Mouse (Mus musculus) forebrain, embryonic 15.5 days (tissue): ENCODE measurements around the gene Usb1. TPM values are rescaled to one million over a fixed set of nuclear protein-coding genes. Genes with fewer than 3 reads are reported as not detected.

Source experiments
- ATAC-seq: fragments of 200-750 bp; cut with Nextera tagmentation; replicated peaks from 2 replicates; pipeline ENCODE4 v1.8.0; 2017; ENCODE audit warnings: mild to moderate bottlenecking, moderate TSS enrichment, moderate library complexity
- H3K27ac ChIP-seq: fragments of 300-500 bp; sonication (generic); replicated peaks from 2 replicates; pipeline ENCODE4 v1.5.1; 2015; ENCODE audit warnings: mild to moderate bottlenecking, inconsistent platforms
- H3K27me3 ChIP-seq: fragments of 300-500 bp; sonication (generic); 2 replicates; pipeline ENCODE4 v1.6.1; 2015; ENCODE audit warnings: inconsistent platforms
- H3K36me3 ChIP-seq: fragments of 300-500 bp; sonication (generic); 2 replicates; pipeline ENCODE4 v1.6.1; 2015; ENCODE audit warnings: mild to moderate bottlenecking, inconsistent platforms
- H3K4me1 ChIP-seq: fragments of 300-500 bp; sonication (generic); 2 replicates; pipeline ENCODE4 v1.6.1; 2015; ENCODE audit warnings: inconsistent platforms
- H3K4me2 ChIP-seq: fragments of 300-500 bp; sonication (generic); replicated peaks from 2 replicates; pipeline ENCODE4 v1.6.1; 2015; ENCODE audit warnings: mild to moderate bottlenecking, inconsistent platforms
- H3K4me3 ChIP-seq: fragments of 300-500 bp; sonication (generic); 2 replicates; pipeline ENCODE4 v1.5.1; 2015; ENCODE audit warnings: mild to moderate bottlenecking, inconsistent platforms
- H3K9ac ChIP-seq: fragments of 300-500 bp; sonication (generic); replicated peaks from 2 replicates; pipeline ENCODE4 v1.6.1; 2015; ENCODE audit warnings: mild to moderate bottlenecking, inconsistent platforms
- H3K9me3 ChIP-seq: fragments of 300-500 bp; sonication (generic); 2 replicates; pipeline ENCODE4 v1.6.1; 2016; ENCODE audit warnings: inconsistent platforms
- WGBS: fragments of 180-500 bp; shearing (Covaris S2); methylation state at CpG from one replicate; pipeline ENCODE4 v1.1.7; 2015; ENCODE audit warnings: mixed read lengths; 5-methylcytosine and 5-hydroxymethylcytosine counted together
- polyA plus RNA-seq: library from polyadenylated mRNA; unstranded; fragments of >200 nt; fragmentation: Nextera tagmentation; extraction: Ambion mirVana; gene quantifications from 2 replicates; pipeline ENCODE4 v1.2.1, GENCODE M21; 2015

Gene Usb1
- polyA plus RNA-seq, 1 experiment from 2014 or later, result 45.9 TPM

- no peaks in the 10 kb centered on the region for H3K9me3 ChIP-seq
- no peak overlapping the region for H3K4me3 ChIP-seq
- H3K27ac ChIP-seq, result no peak overlapping the region
- peaks cover 34% of the 10 kb centered on the region for H3K36me3 ChIP-seq
- ATAC-seq, result no peak
- WGBS, result 76% methylated on average over 6 of the region's 6 CpGs
- no peaks in the 10 kb centered on the region for H3K27me3 ChIP-seq
- no peak overlapping the region for H3K4me2 ChIP-seq
- peaks cover 20% of the 10 kb centered on the region for H3K4me1 ChIP-seq
- H3K9ac ChIP-seq, result no peak overlapping the region
Measured at GRCm38 (mm10) chr8:95344668-95345067, 12.6 kb downstream of the Usb1 start.

GRCm38 (mm10) chr8:95346643-95347545 lies 14.8 kb downstream of the Usb1 start:
- Histone ChIP-seq H3K27ac (no peak overlapping the region), H3K4me1 (peaks cover 33% of the 10 kb centered on the region), H3K9me3 (no peaks in the 10 kb centered on the region), H3K4me2 (no peak overlapping the region), H3K4me3 (no peak overlapping the region), H3K36me3 (peaks cover 20% of the 10 kb centered on the region), H3K9ac (no peak overlapping the region), H3K27me3 (no peaks in the 10 kb centered on the region)
- WGBS, result 31% methylated on average over 8 of the region's 8 CpGs
- ATAC-seq, result peak; percentile 44

GRCm38 (mm10) chr8:95348356-95348755 lies 16.3 kb downstream of the Usb1 start:
- H3K4me3 ChIP-seq, result no peak overlapping the region
- H3K36me3 ChIP-seq, result peaks cover 18% of the 10 kb centered on the region
- no peak overlapping the region for H3K27ac ChIP-seq
- H3K9ac ChIP-seq, result no peak overlapping the region
- H3K4me1 ChIP-seq, result peaks cover 37% of the 10 kb centered on the region
- H3K4me2 ChIP-seq, result no peak overlapping the region
- no peak for ATAC-seq
- H3K27me3 ChIP-seq, result no peaks in the 10 kb centered on the region
- H3K9me3 ChIP-seq, result no peaks in the 10 kb centered on the region
- 90% methylated on average over 2 of the region's 2 CpGs for WGBS

GRCm38 (mm10) chr8:95348811-95349630 lies 16.9 kb downstream of the Usb1 start:
- Histone ChIP-seq H3K27ac (peak overlapping the region; percentile 53), H3K27me3 (no peaks in the 10 kb centered on the region), H3K36me3 (peaks cover 11% of the 10 kb centered on the region), H3K4me3 (no peak overlapping the region), H3K9ac (no peak overlapping the region), H3K4me1 (peaks cover 43% of the 10 kb centered on the region), H3K9me3 (no peaks in the 10 kb centered on the region), H3K4me2 (peak overlapping the region; percentile 23)
- WGBS, result 32% methylated on average over 19 of the region's 19 CpGs
- peak; percentile 17; the same call in 1 of the 2 replicates for ATAC-seq

GRCm38 (mm10) chr8:95351461-95351860 lies 19.4 kb downstream of the Usb1 start:
- Histone ChIP-seq H3K9me3 (no peaks in the 10 kb centered on the region), H3K4me3 (peak overlapping the region; percentile 83), H3K9ac (no peak overlapping the region), H3K4me1 (peaks cover 50% of the 10 kb centered on the region), H3K27me3 (no peaks in the 10 kb centered on the region), H3K4me2 (peak overlapping the region; percentile 81), H3K36me3 (no peaks in the 10 kb centered on the region), H3K27ac (no peak overlapping the region)
- ATAC-seq, result no peak
- WGBS, result 3% methylated on average over 15 of the region's 15 CpGs

GRCm38 (mm10) chr8:95352151-95352870 lies 20.2 kb downstream of the Usb1 start, which contains the start of gene Mmp15:
Gene Mmp15, plus strand, starts transcription at chr8:95352268.
- Histone ChIP-seq H3K4me3 (peak within 1 kb of the TSS; percentile 83), H3K36me3 (no peaks in the 10 kb centered on the region), H3K27me3 (no peaks in the 10 kb centered on the region), H3K9ac (peak within 1 kb of the TSS; percentile 78), H3K4me2 (peak within 1 kb of the TSS; percentile 81), H3K9me3 (no peaks in the 10 kb centered on the region), H3K27ac (peak within 1 kb of the TSS; percentile 89), H3K4me1 (peaks cover 47% of the 10 kb centered on the region)
- under 1% methylated on average over 78 of the region's 80 CpGs for WGBS
- ATAC-seq, result peak; percentile 78

- Histone ChIP-seq H3K4me2 (peak overlapping the region; percentile 81), H3K36me3 (no peaks in the 10 kb centered on the region), H3K4me3 (peak overlapping the region; percentile 83), H3K27me3 (no peaks in the 10 kb centered on the region), H3K4me1 (peaks cover 47% of the 10 kb centered on the region), H3K27ac (peak overlapping the region; percentile 89), H3K9me3 (no peaks in the 10 kb centered on the region), H3K9ac (peak overlapping the region; percentile 78)
- ATAC-seq, result peak; percentile 47
- WGBS, result 2% methylated on average over 62 of the region's 62 CpGs
Measured at GRCm38 (mm10) chr8:95352871-95353866, 21.1 kb downstream of the Usb1 start.

GRCm38 (mm10) chr8:95354606-95355005 lies 22.5 kb downstream of the Usb1 start:
- H3K4me3 ChIP-seq, result no peak overlapping the region
- no peak overlapping the region for H3K27ac ChIP-seq
- no peaks in the 10 kb centered on the region for H3K9me3 ChIP-seq
- no peaks in the 10 kb centered on the region for H3K27me3 ChIP-seq
- ATAC-seq, result no peak
- no peak overlapping the region for H3K4me2 ChIP-seq
- H3K36me3 ChIP-seq, result no peaks in the 10 kb centered on the region
- 85% methylated on average over 2 of the region's 2 CpGs for WGBS
- no peak overlapping the region for H3K9ac ChIP-seq
- peaks cover 38% of the 10 kb centered on the region for H3K4me1 ChIP-seq

- H3K36me3 ChIP-seq, result no peaks in the 10 kb centered on the region
- H3K9ac ChIP-seq, result no peak overlapping the region
- H3K4me1 ChIP-seq, result peaks cover 29% of the 10 kb centered on the region
Measured at GRCm38 (mm10) chr8:95358550-95359411, 26.7 kb downstream of the Usb1 start.

More at GRCm38 (mm10) chr8:95358550-95359411, 26.7 kb downstream of the Usb1 start:
- H3K27ac ChIP-seq, result no peak overlapping the region
- WGBS, result 49% methylated on average over 8 of the region's 8 CpGs
- no peak overlapping the region for H3K4me3 ChIP-seq
- no peaks in the 10 kb centered on the region for H3K9me3 ChIP-seq
- no peak for ATAC-seq
- H3K4me2 ChIP-seq, result no peak overlapping the region
- H3K27me3 ChIP-seq, result no peaks in the 10 kb centered on the region
